Mouse (Mus musculus) right cerebral cortex, postnatal 25 days (tissue): ENCODE measurements around the gene Plekhg3.

Experiments used
- DNase-seq: peaks from one replicate; pipeline ENCODE4 v3.0.0; 2022

Gene Plekhg3

DNA sequence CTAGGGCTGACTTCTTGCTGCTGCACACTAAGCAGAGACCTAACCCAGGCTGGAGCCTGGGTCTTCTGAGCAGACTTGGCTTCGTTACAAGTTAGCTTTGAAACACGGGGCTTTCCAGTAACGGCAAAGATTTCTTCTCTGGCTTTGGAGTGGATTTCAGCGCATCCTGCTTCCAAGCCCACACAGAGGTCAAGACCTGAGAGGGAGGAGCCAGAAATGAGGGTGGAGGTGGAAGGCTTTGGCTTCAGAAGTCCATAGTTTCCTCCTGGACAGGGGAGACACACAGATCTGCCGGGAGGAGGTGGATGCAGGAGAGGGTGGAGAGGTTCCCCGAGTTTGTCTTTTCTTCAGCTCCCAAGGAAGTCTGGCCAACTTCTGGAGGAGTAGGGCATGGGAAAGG, 58.8 kb downstream of the Plekhg3 start:
- no peak for DNase-seq

GRCm38 (mm10) chr12:76591037-76591436, 60.3 kb downstream of the Plekhg3 start:
- DNase-seq, result no peak

- no peak for DNase-seq
Measured at GRCm38 (mm10) chr12:76592213-76592612, 61.5 kb downstream of the Plekhg3 start.

DNA sequence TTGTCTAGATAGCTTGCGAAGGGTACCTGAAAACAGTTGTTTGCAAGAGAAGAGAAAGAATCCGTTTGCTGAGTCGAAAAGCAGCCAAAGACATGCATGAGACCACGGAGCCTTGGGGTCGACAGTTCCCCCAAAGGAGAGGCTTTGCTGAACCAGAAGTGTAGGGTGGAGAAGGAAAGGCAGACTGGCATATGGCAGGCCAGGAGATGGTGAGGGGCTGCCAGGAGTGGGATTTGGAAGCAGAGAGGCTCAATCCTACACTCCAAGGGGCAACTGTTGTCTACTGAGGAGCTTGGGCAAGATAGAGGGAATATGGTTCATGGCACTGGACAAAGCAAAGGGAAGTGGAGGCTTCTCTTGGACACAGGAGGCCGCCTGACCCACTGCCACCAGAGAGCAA, 62.6 kb downstream of the Plekhg3 start:
- DNase-seq, result no peak

GRCm38 (mm10) chr12:76593839-76594322, 63.2 kb downstream of the Plekhg3 start:
- DNase-seq, result peak; percentile 78

DNA sequence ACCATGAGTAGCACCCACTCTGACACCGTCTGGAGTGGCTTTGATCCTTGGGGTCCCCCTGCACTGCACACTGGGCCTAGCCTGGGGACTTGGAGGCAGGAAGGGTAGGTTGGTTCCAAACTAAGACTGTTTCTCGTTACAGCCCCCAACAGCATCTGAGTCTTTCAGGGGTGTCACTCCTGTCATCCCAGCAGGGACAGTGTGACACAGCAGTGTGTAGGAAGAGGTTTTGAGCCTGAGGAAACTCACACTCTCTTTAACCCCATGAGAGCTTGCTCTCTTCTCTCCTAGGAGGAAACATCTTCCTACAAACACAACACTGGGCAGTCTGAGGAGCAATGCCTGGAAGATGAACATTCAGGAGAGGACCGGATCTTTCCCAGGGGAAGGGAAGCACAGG, 63.9 kb downstream of the Plekhg3 start:
- no peak for DNase-seq

DNA sequence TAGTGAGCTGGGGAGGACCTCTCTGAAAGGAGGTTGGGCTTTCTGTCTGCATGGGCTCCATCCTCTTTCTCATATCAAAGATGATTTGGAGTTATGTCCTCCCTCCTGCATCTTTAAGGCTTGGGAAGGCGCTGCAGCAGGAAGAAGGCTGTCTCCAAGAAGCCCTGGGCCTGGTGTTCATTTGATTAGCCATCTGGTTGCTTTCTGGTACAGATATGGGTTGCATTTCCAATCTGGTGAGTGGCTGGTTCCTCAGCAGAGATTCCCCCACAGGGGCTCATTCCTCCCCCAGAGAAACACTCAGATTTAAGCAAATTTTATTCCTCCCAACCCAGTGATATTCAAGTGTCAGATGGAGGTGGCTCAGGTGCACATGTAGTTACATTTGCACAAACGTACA, 65.1 kb downstream of the Plekhg3 start:
- no peak for DNase-seq

DNA sequence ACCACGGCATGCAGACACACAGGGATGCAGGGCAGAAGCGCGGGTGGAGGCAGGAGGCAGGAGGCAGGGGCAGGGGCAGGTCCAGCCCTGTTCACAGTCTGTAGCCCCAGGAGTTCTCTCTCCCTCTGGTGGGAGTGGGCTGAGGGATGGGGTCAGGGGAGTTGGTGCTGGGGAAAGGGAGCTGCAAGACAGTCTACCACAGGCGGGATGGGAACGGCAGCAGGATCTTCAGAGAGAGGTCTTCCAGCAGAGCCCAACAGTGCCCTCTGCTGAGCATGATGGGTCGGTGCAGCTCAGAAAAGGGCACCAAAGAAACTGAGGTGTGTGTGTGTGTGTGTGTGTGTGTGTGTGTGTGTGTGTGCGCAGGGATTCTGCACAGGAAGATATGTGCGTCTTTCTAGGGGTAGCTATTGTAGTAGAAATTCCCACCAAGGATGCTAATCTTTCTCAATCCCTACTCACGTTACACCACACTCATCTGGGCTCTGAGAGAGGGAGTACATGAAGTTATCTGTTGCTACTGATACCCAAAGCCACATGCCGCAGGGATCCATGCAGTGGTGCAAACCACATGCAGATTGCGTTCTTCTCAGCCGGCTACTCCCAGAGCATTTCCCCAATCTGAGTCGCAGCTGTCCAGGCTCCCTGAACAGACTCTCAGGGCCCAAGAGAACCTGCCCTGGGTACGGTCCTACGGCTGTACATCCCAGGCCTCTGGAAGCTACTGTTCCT, 65.8 kb downstream of the Plekhg3 start:
- DNase-seq, result peak; percentile 62

- DNase-seq, result no peak
Measured at GRCm38 (mm10) chr12:76597577-76598100, 66.9 kb downstream of the Plekhg3 start.

DNA sequence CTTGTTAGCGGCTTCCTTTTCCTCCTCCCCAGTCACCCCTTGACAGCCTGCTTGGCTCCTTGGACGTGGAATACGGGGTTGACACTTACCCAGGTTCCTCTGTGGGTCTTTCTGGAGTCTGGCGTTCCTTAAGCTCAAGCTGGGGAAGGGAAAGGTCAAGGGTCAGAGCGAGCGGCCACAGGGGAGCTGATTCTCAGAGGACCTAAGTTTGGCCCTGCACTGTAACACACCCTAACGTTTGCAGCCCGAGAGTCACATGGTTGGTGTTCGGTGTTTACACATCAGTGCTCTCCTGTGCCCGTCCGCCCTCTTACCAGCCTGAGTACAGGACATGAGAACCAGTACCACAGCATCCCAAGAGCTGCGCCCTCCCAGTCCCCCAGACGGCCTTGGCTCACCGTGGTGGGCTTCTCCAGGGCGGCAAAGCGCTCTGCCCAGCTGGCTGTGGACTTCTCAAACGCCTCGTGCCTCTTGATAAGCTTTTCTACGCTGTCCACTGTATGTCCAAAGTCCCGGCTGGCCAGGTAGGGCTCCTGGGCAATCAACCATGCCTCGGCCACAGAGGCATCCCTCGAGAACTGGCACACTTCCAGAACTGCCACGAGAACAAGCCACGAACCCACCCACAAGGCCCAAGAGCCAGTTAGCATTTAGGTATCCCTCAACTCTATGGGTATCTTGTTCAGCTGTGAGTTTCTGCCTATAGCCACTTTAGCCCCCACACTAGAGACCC, 67.7 kb downstream of the Plekhg3 start:
- DNase-seq, result no peak

- no peak for DNase-seq
Measured at GRCm38 (mm10) chr12:76603779-76604178, 73.1 kb downstream of the Plekhg3 start.

- no peak for DNase-seq
Measured at GRCm38 (mm10) chr12:76604546-76604945, 73.9 kb downstream of the Plekhg3 start.

DNA sequence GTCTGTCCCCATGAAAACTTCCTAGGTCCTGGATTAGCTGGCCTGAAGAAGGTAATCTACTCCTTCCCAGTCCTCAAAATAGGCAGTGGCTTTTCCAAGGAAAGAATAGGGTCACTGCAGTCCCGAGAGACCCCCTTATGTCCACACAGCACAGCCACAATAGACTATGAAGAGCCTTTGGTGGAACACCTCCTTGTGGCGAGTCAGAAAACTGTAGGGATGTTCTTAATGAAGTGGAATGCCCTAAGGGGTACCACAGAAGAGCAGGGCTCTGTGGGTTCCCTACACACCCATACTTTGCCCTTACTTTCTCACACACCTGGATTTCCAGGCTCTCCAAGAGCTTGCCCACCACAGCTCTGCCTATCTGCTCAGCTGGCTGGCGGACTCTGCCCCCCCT, 75.1 kb downstream of the Plekhg3 start:
- DNase-seq, result no peak

DNA sequence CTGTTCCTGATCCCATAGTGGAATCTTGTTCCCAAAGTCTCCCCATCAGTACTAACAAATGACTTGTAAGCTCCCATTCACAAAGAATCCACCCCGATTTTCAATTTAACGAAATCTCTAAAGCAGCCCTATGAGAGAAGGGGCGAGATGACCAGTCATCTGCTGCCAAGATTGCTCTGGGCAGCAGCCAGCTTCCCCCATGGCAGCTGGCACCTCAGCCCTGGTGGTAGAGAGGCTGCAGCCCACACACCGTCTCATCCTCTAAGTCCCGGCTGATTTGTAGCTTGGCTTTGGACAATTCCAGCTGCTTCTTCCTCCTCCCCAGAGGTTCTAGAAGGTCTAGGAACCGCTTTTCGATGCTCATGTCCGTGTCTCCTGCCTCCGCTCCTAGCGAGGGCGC, 77.5 kb downstream of the Plekhg3 start:
- no peak for DNase-seq

DNA sequence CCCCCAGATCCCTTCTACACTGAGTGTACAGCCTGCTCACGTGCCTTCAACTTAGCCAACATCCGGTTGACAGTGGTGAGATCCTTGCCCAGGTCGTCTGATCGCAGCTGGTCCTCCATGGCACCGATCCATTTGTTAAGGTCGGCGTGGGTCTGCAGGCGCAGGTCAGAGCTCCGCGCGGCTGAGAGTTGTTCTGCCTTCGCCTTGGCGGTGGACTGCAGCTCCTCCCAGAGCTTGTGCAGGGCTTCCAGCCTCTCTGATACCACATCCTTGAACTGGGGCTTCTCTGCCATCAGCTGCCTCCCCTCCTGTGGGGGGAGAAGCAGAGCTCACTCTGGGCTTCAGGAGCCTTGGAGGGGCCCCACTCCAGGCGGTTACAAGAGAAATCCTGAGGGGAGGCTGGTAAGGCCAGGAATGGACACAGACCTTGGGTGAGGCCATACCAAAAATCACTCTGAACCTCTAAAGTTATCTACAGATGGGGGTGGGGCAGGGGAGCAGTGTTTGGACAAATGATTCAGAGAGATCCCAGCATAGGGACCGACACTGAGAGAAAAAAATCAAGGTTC, 78.4 kb downstream of the Plekhg3 start:
- DNase-seq, result no peak

- DNase-seq, result no peak
Measured at GRCm38 (mm10) chr12:76612621-76613020, 81.9 kb downstream of the Plekhg3 start.

GRCm38 (mm10) chr12:76614868-76615579, 84.3 kb downstream of the Plekhg3 start:
- DNase-seq, result no peak

DNA sequence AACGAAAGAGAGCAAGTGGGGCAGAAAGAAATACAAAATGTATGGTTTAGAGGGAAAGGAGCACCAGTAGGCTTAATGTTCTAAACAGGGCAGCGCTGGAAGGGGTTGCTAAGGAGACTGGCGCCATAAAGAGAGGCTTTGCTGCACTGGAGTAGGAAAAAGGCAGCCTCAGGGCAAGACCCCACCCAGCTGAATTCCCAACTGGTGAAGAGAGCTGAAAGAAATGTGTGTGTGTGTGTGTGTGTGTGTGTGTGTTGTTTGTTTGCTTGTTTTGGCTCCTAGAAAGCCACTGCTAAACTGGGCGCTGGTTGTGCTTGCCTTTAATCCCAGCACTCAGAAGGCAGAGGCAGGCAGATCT, 84.9 kb downstream of the Plekhg3 start:
- no peak for DNase-seq

DNA sequence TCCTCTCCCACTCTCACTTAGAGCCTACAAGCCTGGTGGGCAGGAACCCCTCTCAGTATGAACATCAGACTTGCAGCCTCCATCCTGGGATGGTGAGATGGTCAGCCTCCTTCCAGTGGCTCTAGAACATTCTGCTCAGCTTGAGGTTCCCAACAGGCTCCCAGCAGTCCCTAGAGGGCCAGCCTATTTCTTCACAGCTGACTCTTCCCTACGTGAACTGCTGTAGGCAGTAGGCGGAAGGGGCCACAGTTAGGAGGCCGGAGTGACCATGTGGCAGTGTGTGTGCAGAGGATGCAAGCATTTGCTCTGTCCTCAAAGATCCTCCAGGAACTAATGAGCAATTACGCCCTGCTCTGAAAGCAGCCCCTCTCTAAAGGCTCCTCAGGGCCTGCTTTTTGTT, 87.5 kb downstream of the Plekhg3 start:
- no peak for DNase-seq

GRCm38 (mm10) chr12:76619847-76620246, 89.2 kb downstream of the Plekhg3 start:
- DNase-seq, result no peak

- no peak for DNase-seq
Measured at GRCm38 (mm10) chr12:76623374-76623773, 92.7 kb downstream of the Plekhg3 start.
